Mouse (Mus musculus): ENCODE results near the gene Ttf2.

Gene Ttf2

DNA sequence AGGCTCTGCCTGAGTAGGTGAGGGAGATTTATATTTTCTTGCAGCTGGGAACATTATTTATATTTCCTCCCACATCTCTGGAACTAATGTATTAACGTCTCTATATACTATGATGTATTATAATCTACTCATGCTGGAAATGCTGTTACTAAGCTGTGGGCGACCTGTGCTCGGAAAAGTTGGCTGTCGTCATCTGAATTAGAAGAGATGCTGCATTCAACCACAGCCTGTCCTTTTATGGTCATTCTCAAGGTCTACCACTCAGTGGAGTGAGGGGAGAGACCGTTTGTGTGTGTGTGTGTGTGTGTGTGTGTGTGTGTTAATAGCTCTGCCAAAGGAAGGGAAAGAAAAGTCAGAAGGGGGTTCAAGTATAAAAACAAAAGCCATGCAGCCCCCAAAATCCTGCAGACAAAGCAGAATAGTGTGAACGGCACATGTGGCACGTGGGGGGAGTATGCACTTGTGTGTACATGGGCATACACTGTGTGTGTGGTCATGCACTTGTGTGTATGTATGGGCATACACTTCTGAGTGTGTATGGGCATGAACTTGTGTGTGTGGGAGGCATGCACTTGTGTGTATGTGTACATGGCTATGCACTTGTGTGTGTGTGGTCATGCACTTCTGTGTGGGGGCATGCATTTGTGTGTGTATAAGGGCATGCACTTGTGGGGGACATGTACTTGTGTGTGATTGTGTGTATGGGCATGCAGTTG is 57.8 kb downstream of the Ttf2 start:
- peak; percentile 31 for DNase-seq (ENCODE audit: low read depth, low spot score)

DNA sequence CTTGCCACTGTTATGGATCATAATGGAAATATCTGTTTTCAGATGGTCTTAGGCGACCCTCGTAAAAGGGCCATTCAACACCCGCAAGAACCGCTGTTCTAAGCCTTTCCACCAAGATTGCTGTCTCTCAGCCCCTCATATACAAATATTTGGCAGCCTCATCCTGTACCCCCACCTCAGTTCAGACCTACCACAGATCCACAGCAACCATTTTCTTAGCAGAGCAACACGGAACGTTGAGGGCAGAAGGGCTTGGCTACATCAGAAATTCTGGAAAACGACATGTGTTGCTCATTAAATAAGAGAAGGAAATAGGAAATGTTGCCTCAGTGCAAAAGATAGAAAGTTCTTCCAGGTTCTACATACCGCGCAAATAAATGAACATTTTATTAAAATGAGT is 58.4 kb downstream of the Ttf2 start:
- DNase-seq (ENCODE audit: low read depth, low spot score) = no peak

DNA sequence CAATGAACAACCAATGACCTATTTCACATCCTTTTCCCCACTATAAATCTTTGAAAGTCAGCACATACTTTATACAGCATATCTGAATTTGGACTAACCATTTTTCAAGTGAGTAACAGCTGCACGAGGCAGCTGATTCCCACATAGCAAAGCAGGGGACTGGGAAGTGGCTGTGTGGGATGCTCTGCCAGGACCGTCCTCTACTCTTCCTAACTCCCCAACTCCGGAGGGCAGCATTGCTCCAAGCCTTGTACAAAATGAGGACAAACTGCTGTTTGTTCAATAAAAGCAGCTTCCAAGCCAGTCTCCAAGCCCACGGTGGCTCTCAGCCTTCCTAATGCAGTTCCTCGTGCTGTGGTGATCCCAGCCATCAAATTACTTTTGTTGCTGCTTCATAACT is 58.8 kb downstream of the Ttf2 start:
- peak; percentile 38 for DNase-seq (ENCODE audit: low read depth, low spot score)

DNA sequence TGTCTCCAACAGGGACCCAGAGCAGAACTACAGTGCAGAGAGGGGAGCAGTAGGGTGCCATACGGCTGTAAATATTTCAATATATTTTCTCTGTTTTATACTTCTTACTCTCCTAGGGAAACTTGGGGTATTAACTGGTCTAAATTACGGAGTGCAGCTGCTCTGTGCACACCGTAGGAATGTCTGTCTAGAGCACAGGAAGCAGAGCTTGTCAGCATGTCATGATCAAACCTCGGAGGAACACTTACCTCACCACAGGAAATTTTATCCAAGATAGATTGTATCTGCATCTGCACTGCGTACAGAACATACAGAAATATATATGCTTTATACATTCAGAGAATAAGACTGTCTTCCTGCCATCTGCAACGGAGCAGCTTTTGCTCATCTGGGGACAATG is 60.9 kb downstream of the Ttf2 start:
- DNase-seq (ENCODE audit: low read depth, low spot score) = no peak

DNA sequence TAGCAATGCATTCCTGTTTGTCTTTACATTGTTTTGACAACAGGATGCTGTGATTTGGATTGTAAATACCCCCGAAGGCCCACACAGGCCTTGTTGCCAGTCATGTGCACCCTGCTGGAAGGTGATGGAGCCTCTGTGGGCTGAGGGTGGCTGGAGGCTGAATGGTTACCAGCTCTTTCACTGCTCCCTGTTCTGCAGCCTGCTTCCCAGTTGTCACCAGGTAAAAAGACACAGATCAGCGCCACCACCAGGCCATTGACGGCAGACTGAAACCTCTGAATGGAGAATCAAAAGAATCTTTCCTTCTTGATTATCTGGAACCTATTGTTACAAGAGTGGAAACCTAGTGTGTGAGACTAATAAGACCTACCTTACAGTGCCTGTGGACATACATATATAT is 62.5 kb downstream of the Ttf2 start:
- DNase-seq (ENCODE audit: low read depth, low spot score) = peak; percentile 35

DNA sequence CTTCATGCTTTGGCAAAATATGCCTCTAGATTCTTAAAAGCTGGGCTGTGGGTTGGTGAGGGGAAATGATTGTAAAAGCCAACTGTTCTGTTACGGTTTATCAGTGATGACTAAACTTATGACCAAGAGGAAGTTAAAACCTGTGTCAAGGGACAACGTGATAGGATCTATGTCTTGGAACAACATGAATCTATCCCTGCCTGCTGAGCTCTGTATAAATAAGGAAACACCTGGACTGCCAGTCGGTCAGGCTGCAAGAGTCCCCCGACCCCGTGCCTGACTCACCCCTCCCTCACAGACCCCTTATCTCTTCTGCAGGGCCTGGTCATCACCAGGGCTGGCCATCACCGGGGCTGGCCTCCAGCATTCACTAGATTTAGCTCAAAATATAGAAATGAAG is 63.3 kb downstream of the Ttf2 start:
- DNase-seq (ENCODE audit: low read depth, low spot score) = no peak

DNA sequence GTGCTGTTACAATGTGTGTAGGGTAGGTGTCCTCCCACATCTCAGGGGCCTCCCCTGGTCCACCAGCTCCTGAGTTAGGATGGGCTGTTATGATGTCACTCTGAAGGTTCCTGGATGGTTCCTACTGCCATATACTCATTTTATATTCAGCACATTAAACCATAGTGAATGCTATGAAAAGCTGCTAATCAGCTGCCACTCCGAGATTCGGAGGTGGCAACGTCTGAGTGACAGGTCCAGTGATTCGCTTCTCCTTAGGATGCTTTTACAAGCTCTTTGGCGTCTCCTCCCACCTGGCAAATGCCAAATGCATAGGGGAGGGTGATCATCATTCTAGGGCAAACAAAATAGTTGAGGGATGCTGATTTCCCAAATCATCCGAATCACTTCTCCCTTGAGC is 74.0 kb downstream of the Ttf2 start:
- no peak for DNase-seq (ENCODE audit: low read depth, low spot score)

DNA sequence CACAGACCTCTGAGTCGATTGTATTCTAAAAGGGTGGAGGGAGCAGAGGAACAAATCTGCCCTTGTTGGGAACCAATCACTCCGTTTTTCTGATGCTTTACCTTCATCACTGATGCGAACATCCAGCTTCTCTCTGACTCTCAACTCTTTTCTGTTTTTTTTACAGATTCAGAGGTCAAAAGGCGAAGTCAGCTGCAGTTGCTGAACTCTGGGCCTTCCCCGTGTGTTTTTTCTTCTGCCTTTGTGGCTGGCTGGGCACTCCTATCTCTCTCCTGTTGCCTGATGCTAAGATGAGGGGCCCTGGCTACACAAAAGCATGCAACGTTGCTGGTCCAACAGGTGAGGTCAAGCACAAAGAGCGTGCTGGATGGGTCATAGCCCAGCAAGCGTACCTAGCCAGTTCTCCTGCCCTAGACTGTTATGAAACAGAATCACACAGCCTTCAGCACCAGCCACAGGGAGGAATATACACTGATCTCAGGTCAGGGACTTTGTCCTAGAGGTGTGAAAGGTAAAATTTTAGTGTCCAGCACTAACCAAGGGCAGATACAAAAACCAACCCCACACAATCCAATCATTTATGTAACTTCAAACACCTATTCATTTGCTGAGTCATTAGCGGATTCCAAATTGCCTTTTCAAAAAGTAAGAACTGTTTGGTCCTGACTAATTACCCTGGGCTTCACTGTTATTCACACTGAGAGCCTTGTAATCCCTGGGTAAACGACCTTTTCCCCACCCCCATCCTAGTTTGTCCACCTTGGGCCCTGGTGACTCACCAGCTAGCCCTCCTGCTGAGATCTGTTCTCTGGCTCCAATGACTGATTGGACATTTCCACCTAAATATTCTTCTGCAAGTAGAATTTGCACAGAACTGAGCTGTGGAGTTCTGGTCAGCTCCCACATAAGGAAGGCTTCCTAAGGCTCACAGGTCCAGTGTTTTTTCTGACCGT is 76.8 kb downstream of the Ttf2 start:
- DNase-seq (ENCODE audit: low read depth, low spot score) = peak; percentile 49

DNA sequence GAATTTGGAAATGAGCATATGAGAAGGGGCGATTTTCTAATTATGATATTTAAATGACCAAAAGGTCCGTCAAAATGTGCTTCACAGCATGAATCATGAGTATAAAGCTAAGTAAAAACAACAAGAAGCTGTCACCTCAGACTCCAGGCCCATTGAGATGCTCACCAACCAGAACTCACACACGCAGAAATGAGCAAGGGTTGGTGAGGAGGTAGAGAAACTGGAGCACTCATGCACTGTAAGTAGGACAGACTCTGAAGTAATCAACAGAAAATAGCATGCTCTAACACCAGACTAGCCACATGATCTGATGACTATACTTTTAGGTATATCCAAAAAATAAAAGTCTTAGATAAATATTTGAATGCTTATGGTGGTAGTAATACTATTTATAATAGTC is 79.1 kb downstream of the Ttf2 start:
- DNase-seq (ENCODE audit: low read depth, low spot score) = peak; percentile 27

DNA sequence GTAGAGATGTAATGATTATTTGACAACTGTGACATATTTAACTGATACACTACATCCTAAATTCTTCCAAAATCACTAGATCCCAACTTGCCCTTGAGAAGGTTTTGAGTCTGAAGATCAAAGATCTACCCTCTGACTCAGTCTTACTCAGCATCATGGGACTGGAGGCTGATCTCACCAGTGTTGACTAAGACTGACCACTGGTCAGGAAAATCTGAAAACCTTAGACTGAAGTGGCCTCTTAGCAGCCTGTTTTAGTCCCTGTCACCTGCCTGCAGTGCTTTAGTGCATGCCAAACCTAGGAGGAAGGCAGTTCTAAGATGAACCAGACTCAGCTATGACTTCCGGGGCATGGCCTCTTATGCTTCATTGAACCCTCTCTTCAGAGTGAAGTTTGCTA is 80.2 kb downstream of the Ttf2 start:
- DNase-seq (ENCODE audit: low read depth, low spot score) = no peak
